Mouse (Mus musculus) adrenal gland, postnatal 4 days (tissue): ENCODE data around the gene Hyal6. TPM values are rescaled to one million over a fixed set of nuclear protein-coding genes. Genes with fewer than 3 reads are reported as not detected.

Source experiments
- DNase-seq, 2 experiments: peaks; one replicate each; pipeline ENCODE4 v3.0.0; 2021 to 2022; ENCODE audit warnings: low spot score in 2 of 2, mixed read lengths in 2 of 2
- long read RNA-seq, 2 experiments: library from polyadenylated mRNA; stranded (forward); transcript quantifications; one replicate each; pipeline ENCODE4 v2.0.0; 2021
- total RNA-seq, 2 experiments: library from RNA; stranded (reverse); gene quantifications; 2 replicates each; pipeline ENCODE4 v1.2.3; 2021

The Hyal6 gene
- not detected for total RNA-seq
- long read RNA-seq, experiment 1, result 0 reads
- long read RNA-seq, experiment 2, result 0 reads

DNA sequence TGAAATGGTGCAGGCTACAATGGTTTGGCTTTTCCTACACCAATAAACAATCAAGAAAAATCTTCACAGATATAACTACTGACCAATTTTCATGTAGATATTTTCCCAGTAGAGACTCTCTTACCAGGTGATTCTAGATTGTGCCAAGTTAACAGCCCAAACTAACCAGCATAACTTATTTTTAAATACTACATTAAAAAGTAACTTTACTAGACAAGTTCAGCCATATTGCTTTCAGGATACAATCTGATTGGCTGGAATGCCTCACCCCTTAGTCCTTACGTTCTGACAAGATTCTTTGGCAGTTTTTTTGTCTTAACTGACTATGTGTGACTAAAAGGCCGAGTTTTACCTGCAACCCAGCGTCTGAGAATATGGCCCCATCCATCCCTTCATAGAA lies at the start of gene Hyal6:
Hyal6 (plus strand) TSS at position 301 of the 400 bp plus-strand sequence.
- no peak for DNase-seq

DNA sequence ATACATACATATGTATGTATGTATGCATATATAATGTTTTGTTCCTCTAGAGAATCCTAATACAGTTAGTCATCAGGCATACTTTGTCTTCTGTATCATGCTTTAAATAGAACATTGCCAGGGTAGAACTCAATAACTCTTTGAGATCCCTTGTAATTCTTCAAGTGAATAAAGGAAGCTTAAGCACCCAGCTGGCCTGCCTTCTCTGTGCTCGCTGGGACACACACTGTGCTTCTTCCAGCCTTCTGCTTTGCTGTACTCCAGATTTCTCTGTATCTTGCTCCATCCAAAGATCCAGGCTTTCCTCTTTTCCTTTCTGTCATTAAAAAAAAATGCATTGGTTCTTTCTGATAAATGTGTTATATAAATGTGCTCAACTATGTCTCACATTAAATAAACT lies 45.2 kb upstream of the Hyal6 start:
- DNase-seq, result no peak

DNA sequence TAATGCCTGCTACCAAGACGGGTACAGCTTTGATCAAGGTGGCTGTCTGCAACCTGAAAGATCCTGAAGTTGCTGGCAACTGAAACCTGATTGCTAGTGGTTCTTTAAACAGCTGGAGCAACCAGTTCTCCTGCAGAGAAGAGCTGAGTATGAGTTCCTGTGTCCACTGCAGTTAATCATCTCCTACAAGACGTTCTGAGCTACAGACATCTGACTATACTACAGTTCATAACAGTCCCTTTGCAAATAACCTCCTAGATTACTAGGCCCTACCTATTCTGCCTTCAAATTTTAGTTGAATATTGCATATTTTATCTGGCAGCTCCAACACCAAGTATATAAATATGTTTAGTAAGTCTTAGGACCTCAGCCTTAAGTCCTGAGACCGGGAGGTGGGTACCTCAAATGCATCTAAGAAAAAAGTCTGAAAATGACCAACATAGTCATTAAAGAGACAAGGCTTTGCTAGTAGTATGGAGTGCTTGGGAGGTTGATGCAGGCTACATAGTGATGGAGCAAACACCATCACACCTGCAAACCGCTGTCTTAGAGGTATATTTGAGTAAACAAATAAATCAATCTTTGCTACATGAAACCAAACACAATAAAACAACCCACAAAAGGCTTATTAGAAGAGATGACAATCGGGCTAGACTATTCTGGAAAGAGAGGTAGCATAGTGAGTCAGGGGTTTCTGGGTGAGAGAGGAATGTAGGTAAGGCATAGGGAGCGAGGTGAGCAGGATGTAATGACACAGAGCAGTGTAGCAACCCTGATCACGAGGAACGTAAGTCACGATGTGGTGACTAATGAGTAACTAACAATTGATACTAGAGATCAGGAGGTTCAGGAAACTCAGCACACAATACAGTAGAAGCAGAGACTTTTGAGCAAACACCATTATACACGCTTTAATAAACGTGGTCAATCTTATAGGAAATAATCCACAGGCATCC lies 38.3 kb upstream of the Hyal6 start:
- no peak for DNase-seq

DNA sequence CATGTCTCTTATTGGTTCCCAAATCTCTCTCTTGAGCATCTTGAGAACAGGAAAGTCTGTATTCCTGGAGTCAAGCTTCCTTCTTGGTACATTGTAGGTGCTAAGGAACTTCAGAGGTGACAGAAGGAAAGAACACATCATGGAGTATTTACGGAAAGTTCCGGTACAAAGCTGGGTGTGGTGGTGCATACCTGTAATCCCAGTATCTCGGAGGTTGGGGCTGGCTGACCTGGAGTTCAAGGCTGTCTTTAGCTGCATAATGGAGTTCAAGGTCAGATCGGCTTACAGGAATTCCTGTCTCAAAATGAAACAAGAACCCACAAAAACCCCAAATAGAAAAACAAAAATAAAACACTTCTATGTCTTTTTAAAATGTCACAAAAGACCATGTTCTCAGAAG lies 36.9 kb upstream of the Hyal6 start:
- no peak for DNase-seq

DNA sequence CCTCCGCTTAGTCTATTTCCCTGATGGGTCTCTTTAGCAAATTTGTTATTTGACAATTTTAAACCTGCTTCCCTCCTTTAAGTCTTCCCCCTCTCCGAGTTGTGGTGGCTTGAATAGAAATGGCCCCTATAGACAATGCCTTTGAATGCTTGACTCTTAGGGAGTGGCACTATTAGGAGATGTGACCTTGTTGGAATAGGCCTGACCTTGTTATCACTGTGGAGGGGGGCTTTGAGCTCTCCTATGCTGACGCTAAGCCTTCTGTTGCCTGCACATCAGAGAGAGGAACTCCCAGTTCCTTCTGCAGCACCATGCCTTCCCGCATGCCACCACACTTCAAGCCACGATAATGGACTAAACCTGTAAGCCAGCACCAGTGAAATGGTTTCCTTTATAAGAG lies 35.8 kb upstream of the Hyal6 start:
- DNase-seq, result no peak

DNA sequence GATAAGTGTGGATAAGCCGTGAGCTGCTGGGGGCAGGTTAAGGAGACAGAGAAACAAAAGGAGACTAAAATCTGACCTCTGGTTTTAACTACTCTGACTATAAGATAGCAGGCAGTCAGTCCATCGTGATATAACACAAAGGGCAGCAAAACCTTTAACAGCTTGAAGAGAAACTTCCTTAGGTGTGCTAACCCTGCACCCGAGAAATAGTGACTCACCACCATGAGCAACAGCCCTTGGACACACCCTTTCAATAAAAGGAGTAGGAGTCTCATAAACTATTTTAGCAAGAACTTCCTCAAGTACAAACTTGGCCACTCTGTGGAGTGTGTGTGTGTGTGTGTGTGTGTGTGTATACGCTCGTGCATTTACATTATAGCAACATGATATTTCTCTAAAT lies 26.0 kb upstream of the Hyal6 start:
- DNase-seq, result no peak

DNA sequence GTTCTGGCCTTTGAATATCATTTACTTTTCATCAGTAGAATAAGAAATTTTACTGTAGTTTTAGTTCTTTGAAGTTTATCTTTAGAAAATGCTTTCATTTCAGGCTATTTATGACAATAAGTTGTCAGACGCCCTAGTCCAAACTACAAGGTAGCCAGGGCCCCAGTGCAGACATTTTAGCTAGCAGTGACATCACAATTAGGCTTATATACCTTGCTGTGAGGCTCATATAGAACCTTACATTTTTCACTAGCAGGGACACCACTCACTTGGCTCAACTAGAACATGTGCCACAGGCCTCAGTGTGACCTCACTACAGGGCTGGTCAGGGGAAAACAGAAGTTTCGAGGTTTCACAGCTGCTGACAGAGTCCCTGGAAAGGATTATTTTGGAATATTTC lies 25.5 kb upstream of the Hyal6 start:
- no peak for DNase-seq

DNA sequence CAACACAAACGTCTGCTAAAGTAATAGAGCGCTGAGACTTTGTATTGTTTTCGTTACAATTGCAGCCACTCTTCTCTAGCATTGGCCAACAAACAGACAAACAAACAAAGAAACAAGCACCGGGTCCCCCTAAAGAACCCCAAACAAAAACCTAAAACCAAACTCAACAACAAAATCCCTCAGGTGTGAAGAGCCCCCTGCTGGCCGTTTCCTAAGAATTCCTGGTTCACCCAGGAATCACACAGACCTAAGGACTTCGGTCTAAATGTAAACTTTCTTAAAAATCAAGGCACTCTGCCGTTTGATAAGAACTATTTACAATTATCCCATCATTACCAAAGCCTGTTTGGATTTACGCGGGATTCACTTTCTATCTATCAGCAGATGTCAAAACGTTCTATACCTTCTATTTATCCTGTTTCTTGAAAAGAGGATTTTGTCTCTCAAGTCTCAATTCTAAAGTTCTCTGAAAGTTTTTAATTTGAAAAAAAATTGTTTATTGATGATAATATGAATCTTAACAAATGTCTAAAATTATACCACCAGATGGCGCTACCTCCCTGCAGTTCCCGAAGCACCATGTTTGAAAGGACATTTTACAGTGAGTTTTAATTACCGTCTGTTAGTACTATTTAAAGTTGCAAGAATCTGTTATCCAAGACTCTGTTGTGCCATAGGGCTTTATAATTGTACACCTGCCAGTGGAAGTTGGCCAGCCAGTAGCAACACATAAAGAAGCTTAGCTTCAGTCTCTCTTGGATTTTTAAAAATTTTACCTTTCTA lies 11.5 kb upstream of the Hyal6 start:
- DNase-seq, result no peak

DNA sequence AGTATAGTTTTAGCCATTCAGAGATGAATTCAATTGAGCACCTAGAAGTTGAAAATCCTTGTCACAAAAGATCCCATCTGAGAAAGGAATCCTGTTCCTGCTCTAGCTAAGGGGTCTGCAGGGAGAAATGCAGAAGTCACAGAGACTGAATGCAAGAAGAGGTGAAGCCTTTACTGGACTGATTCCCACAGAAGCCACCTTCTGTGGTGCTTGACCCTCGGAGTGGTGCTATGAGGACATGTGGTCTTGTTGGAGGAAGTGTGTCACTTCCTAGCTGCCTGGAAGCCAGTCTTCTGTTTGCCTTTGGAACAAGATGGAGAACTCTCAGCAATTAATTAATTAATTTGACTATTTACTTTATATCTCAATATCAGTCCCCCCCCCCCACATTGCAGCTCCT lies 4.9 kb upstream of the Hyal6 start:
- no peak for DNase-seq

DNA sequence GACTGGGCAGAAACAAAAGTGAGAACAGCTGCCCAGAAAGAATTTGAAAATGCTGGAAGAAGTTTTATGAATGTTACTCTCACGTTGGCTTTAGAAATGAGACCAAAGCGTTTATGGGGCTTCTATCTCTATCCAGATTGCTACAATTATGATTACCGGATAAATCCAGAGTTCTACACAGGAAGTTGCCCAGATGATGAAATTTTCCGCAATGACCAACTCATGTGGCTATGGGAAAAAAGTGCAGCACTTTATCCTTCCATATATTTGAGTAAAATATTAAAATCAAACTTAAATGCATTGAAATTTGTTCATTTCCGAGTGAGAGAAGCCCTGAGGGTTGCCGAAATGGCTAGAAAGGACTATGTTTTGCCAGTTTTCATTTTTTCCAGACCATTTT lies 1.5 kb downstream of the Hyal6 start:
- DNase-seq, result no peak

DNA sequence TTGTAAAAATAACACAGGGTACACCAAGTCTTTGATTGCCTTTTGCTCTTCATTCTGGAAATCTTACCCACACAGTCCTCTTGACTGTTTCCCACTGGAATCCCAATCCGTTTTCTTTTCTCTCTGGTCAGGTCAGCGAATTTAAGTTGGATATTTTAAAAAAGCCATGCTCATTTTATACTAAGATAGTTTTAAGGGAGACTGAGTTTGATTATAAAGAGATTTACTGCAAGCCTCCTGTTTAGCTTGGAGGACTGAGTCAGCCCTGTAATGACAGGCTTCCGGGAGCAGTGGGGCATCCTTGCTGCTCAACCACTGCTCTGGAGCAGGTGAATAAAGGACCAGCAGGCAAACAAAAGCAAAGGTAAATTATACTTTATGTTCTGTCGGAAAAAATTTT lies 15.0 kb downstream of the Hyal6 start, which contains the start of gene Hyal4:
Hyal4 (plus strand) TSS at position 301 of the 400 bp plus-strand sequence.
- DNase-seq, result no peak

DNA sequence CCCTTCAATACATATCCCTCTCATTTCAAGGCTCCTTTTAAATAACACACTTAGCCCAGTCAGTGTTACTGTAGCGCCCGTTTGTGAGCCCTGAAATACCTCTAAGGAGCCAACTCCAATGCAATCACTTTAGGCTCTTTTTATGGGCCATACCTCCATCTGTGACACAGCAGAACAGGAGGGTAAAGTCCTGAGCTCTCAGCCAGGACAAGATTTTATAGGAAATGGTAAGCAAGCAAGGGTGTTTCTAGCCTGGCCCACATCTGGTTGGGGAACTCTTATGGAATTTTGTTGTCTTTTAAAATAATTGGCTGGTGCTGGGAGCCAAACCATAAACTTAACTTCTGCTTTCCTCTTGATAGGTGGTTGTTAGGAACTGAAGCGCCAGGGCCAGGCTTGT lies 26.2 kb downstream of the Hyal6 start:
- no peak for DNase-seq

DNA sequence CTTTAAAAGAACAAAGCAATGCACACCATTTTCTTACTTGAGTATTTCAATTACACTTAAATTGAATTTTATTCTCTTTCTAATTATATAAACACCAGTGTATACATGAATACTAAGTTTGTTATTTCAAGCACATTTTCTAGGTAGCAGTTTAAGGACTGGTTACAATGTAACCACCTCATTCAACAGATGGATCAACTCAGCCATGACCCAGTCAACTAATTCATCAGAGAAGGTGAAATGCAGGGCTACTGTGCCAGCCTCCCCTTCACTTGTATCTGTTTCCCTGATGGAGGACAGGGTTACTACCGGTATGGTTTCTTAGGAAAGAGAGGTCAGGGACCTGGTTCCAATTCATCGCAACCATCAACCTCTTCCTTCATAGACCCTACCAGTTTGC lies 33.2 kb downstream of the Hyal6 start:
- DNase-seq, result no peak

DNA sequence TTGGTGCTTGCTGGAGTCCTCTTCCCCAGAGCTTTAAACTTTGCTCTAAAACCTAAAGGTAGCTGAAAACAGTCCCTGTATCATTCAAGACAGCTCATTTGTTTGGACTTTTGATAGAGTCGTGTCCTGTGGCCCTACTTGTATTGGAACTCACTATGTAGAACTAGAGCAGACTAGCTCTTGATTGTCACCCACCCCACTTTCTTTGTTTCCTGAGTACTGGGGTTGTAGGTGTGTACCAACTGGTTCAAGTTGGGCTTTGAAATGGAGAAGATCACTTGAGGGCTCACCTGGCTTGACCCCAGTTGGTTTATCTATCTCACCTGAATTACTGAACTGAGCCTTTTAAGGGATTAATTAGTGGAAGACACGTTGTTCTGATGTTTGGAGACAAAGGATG lies 46.1 kb downstream of the Hyal6 start:
- no peak for DNase-seq

DNA sequence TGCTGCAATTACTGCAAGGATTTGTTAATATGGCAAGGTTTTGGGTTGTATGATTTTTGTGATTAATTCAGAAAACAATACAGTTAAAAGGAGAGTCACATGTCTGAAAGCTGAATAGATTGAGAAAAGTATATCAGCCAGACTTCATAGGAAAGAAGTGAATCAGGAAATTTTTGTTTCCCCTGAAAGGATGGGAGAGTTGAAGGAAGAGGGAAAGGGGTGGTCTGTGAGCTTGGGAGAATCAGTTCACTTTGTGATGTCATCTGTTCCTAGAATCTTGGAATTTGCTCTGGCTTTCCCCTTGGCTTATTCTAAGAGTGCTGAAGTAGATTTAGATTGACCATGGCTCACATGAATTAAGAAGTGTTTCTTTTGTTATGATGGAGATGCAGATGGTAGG lies 57.8 kb downstream of the Hyal6 start, which contains the start of gene Spam1:
Spam1 (plus strand) TSS at position 301 of the 400 bp plus-strand sequence.
- DNase-seq, result no peak

Other genes starting within 250 kb of the Hyal6 start
- under 1 TPM; 0.34 to 0.51 TPM for gene Iqub, start 218.2 kb upstream of the Hyal6 start, total RNA-seq
- gene Ndufa5, start 205.2 kb upstream of the Hyal6 start, total RNA-seq, result 100 to 1,000 TPM; 226 to 253 TPM
- gene Asb15, start 205.1 kb upstream of the Hyal6 start, total RNA-seq, result under 1 TPM in 1 of 2 experiments, not detected in 1; 0.28 TPM
- 1 to 10 TPM; 1.8 to 8.0 TPM for gene Lmod2, start 135.5 kb upstream of the Hyal6 start, total RNA-seq
- gene Wasl, start 68.2 kb upstream of the Hyal6 start, total RNA-seq, result 10 to 100 TPM; 58.2 to 67.7 TPM
- not detected for gene Hyal4, start 15.1 kb downstream of the Hyal6 start, total RNA-seq
- gene Spam1, start 57.9 kb downstream of the Hyal6 start, total RNA-seq, result not detected
- not detected for gene Hyal5, start 124.8 kb downstream of the Hyal6 start, total RNA-seq
- gene Tmem229a, start 223.1 kb downstream of the Hyal6 start, total RNA-seq, result 1 to 10 TPM in 1 of 2 experiments, under 1 TPM in 1; 0.90 to 5.8 TPM